Mouse (Mus musculus) CH12F3 (cell line): ENCODE data around the gene Pax5.

Source experiments
- in situ Hi-C: fragments of 300-500 bp; cut with MboI; formaldehyde crosslinking; loops from 2 replicates; pipeline ENCODE4 v1.14.3; 2020; ENCODE audit warnings: low sequenced_read_pairs

Pax5 gene

DNA sequence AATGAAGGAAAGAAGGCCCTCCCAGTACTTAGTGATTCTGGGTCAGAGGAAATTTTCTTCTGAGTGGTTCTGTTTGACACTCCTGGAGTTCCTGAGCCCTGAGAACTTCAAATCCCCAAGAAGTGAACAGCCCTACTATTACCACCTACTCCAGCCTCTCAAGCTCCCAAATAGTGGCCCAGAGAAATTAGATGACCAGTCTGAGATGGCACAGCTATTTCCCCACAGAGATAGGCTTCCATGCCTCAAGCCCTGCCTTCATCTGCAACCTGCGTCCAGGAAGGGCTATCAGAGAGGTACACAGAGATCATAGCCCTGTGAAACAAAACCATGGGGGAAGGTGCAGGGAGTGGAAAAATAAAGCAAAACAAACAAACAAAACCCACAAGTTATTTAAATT is 3.4 kb downstream of the Pax5 start:
- in situ Hi-C loops: no loop called here

DNA sequence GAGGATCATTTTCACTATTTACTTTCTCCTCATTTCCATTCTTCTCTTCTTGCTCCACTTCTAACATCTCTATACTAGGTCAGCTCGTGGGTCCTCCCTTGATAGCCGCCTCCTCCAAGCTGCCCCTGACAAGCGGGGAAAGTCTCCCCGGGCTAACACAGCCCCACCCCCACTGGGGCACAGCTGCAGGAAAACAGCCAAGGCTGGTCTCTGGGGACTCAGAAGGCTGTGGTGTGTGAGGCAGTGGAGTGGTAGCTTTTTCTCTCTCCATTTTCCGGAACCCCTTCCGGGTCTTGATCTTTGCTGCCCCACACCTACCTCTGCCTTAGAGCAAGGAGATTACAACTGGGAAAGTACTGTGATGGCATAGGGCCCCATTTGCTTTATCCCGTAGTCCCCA is 4.3 kb downstream of the Pax5 start:
- in situ Hi-C loops: no loop called here

DNA sequence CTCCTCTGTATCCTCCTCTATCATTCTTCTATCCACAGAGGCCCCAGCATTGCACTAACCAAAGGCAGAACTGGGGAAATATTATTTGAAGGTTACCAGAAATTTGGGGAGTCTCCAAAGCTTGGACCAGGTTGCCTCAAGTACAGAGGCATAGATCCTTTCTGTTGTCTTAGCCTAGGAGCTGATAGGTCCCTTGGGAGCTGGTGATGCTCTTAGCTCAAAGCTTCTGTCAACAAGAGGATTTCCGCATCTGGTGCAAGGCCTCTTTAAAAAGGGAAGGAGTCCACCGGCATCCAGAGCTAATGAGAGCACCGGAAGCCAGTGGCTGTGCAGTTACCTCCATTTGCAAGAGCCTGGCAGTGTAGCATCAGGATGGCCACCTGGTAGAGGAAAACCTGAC is 5.1 kb downstream of the Pax5 start:
- in situ Hi-C loops: no loop called here

DNA sequence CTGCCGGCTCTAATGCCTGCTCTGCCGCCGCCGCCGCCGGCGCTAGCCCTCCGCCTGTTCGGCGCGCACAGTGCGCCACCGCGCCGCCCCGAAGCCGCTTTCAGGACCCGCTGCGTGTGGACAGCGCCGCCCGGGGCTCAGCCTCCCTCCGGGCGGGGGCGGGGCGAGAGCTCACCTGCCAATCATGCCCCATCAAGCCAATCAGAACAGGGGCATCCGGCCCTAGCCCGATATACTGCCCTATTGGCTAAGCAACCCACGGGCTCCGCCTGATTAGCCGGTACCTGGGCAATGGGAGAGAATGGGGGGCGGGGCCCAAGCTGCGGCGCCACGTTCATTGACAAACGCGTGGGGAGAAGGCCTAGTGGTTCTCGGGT is 5.9 kb downstream of the Pax5 start:
- in situ Hi-C loops: no loop called here

DNA sequence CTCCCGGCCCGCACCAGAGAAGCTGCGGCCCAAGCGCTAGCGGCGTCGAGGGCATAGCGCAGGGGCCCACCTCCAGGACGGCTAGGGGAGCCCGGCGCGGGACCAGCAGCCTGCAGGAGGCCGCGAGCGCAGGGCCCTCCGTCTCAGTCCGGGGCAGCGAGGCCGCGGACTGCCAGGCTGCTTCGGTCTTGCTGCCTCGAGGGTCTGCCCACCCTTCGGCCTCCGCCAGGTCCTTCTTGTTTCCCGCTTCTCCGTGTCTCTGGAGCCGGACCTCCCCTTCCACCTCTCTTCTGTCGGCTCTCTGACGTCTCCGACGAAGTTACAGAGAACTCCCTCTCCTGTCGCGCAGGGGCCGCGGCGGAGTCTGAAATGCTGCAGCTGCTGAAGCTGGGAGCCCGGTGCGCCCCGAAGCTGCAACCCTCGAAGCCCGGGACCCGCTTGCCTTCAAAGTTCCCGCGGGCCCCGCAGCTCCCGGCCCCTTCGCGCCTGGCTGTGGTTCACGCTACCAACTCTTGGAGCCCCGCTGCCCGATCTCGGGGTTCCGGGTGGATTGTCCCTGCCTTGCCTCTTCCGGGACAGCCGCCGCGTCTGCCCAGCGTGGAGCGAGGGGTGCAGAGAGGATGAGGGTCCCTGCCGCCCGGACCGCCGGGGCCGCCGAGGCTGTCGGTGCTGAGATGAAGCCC is 6.5 kb downstream of the Pax5 start:
- in situ Hi-C loops: no loop called here

DNA sequence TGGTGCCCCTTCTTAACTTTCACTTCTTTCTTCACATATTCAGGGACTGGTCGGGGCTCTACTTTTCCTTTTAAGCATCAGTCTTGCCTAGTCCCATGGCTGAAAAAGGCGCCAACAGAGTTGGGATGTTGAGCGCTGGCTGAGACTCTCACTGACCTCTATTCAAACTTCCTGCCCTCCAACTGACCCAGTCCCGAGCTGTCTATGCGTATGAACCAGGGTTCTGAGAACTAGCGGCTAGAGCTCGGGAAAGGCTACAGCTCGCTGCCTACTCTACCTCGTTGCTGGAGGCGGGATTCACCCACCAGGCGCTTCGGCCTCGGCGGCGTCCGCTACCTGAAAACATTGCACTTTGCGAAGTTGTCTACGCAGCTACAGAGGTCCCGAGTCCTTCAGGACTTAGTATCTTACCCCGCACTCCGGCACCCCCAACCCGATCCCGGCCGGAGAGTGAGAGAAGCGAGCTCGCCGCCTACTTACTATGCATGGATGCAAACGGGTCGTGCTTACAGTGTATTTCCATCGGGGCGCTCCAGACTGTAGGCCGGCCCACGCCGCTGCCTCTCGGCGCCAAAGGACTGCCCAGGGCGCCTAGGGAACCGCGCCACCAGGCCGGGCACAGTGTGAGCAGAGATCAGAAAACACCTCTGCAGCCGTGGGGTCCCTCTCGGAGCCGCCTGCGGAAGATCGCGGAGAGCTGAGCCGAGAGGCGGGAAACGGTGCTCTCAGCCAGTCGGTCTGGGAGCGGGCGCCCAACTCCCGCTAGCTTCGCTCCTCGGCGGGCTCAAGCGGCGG is 7.2 kb downstream of the Pax5 start:
- in situ Hi-C loops: no loop called here

DNA sequence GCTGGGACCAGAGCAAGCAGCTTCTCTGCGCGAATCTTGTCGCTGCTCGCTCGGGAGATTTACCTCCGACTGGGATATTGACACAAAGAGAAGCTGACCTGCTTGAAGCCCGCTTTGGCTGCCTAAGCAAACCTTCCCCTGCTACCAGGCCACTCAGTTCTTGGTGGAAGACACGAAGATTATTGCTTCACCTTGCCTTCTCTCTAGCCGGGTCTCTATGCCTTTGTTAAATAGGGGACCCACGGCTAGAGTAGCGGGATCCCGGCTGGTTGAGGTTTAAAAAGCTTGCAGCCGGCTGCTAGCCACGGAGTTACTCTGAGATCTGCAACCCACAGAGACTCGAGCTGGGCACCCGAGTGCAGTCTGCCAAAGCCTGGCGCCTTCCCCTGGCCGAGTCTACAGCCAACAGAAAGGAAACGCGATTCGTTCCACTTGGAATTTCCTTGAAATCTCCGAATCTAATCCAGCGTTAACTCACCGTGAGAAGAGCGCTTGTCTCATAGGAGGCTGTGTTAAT is 8.2 kb downstream of the Pax5 start:
- in situ Hi-C loops: no loop called here

DNA sequence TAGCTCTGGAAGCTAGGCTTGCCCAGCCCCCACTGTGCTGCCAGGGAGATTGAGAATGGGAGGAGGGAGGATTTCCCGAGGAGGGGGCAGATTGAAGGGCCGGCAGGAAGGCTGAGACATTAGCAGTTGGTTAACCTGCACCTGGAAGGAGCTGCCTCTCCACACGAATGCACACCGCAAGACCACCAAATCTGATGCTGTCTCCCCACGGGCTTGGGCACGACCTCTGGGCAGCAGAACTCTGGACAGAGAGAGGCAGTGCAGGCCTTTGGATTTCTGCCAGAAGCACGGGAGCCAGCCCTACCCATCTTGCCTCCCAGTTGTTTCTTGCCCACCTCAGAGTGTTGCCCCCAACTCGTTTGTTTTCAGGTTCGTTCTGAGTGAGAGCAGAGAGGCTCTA is 8.8 kb downstream of the Pax5 start:
- in situ Hi-C loops: no loop called here

DNA sequence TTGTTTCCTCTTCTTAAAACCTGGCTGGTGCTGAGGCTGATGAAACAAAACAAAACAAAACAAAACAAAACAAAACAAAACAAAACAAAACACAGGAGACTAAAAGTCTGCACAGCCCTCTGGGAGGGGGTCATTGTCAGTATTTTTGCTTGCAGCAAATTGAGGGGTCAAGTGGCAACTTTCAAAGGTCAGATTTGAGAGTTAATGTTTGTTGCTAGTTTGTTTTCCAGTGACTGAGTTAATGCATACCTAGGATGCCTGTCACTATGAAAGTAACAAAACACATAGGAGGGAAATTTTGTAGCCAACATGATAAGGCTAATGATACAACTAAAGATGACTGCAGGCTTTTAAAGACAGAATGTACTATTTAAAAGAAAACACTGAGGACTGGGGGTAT is 13.6 kb downstream of the Pax5 start:
- in situ Hi-C loops: no loop called here

DNA sequence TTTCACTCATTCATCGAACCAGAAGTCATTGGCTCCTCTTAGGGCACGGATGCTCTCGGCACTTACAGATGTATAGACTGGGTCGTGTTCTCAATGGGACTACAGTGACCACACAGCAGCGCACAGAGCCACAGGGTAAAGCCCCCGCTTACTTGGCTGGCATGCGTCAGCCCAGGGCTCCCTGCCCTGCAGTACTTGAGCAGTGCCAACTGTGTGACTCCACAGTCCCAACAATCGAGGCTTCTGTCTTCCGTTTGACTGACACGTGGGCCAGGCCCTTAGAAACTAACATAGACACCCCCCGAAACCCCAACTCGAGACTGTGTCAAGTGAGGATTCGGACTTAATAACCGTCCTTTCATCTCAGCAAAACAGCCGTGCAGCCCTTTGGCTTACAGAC is 15.9 kb downstream of the Pax5 start:
- in situ Hi-C loops: no loop called here

DNA sequence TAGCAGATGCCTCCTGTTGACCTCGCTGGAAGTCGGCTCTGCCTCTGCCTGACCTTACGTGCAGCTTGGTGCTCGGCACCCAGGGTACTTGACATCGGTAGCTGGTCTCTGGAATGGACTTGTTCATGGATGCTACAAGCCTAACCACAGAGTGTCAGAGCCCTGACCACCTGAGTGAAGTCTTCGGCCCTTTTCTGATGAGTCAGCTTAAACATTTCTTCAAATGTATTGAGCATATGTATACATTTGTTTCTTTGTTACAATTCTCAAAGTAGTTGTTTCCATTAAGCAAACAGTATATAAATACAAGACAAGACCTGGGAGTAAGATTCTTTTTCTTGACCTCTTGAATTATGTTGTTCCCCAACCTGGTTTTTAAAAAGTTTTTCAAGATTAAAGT is 24.7 kb downstream of the Pax5 start:
- in situ Hi-C loops: no loop called here

DNA sequence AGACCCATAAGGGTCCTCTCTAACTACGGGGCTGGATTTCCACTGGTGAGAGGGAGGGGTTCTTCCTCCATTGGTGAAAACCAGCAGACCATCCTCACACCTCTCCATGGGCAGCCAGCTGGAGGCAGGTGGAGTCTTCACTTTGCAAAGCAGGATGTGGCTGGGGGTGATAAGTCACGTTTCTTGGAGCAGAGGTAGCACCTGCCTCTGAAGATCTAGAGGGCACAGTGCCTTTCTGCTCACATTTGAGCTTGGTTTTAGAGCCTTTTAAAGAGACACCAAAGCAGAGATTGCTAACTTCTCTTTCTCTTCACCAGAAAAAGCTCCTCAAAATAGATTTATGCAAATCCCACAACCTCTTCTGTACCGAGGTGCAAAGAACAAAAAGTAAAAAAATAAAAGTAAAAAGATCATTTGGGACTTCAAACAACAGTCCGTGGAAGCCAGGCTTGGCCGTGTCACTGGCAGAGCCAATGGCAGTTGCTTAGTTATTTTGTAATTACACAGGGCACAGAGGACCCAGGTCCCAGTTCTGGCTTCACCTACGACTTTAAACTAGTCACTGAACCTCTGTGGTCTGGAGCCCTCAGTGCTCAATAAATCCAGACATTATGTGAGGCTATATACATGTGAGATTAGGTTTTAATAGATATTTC is 29.9 kb downstream of the Pax5 start:
- in situ Hi-C loops: no loop called here

DNA sequence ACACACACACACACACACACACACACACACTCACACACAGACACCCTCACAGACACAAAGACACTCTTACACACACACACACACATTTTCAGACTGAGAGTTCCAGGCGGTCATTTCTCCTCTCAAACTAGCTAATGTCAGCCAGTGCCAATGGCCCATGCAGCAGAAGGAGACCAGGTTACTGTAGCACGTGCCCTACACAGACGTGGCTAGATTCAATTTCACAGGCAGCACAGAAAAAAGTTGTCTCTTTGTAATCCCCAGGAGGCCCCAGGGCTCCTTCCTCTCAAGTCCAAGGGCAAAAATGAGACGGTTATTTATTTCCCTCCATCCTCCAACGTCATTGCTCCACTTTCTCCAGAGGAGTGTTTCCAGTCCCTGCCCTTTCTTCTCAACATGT is 31.6 kb downstream of the Pax5 start:
- in situ Hi-C loops: no loop called here

DNA sequence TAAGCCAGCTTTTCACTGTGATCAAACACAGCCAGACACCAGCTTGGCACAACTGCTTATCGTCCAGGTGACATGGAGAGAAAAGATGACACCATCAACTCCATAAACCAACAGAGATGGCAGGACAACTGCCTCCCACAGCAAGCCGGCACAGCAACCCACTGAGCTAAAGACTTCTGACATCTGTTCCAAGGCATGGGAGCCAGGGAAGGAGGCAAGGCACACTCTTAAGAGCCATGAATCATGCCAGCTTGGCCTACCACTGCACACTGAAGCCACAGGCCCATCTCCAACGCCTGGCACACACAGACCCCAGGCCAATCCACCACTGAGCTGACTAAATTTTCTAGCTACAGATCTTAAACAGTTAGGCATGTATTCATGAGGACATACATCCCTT is 32.3 kb downstream of the Pax5 start:
- in situ Hi-C loops: no loop called here

DNA sequence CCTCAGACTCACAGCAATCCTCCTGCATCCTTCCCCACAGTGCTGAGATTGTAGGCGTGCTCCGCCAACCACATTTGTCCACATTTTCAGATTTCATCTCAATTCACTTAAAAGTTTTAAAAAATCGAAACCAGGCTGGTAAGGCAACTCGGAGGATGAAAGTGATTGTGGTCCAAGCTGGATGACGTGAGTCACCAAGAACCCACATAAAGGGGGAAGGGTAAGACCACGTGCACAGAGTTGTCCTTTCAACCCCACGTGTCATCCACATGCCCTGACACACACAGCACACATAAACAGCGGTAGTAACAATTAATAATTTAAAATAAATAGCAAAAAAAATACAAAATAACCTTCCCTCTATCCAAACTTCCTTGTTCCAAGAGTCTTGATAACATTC is 35.3 kb downstream of the Pax5 start:
- in situ Hi-C loops: no loop called here

DNA sequence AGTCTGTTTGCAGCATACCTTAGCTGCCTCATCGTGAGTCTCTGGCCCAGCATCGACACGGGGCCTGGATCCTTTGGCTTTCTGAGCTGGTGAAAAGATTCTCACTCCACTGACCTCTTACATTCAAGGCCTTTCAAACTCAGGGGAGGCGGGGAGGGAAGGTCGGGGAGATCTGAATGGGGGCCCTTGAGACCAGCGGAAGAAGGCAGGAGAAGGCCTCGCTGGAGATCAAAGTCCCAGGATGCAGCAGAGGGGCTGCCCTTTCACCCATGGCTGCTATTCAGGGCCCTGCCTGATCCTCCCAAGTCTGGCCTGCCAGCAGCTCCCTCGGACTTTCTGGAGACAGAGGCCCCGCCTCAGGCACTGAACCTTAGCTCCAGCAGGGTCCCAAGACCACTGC is 36.6 kb downstream of the Pax5 start:
- in situ Hi-C loops: no loop called here

DNA sequence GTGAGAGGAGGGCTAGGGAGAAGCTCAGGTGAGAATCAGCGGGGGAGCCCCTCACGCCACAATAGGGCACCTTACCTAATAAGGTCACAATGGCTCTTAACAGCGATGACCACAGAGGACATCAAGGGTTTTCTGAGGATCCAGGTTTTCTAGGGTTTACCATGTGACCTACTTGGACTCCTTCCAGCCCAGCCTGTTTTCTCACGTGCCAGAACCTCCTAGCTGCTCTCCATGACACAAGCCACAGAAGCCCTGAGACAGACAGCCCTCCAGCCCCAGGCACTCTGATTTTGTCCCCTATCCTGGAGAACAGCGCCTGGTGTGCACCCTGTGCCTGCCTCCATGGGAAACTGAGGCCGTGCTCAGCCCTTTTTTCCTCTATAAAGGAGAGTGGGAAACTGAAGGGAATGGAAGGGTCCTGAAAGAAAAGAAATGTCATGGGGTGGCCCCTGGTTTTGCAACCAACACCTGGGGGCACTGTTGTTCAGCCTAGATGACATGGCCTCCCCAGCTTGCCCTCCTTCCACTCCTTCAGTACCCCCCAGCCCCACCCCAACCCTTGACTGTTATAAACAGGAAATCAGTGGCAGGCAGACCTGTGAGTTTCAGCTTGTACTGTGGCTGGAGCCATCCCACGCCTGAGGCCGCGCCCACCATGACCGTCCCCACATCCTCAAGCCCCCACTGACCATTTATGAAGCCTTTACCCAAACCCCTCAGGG is 37.9 kb downstream of the Pax5 start:
- in situ Hi-C loops: no loop called here

DNA sequence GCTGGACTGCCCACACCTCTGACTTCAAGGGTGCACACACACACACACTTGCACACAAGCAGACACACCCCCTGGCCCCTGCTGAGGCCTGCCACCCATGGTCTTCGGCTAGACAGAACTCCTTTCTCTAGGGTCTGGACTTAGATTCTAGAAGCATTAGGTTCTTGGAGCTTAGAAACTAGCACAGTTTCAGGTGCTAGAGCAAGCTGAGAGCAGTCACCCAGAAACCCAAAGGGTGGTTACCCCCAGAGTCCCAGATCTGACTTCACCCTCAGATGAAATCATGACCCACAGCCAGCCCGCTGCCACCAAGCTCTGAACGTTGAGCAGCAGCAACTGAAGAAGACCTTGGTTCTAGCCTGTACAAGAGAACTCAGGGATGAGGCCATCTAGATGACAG is 38.8 kb downstream of the Pax5 start:
- in situ Hi-C loops: no loop called here

DNA sequence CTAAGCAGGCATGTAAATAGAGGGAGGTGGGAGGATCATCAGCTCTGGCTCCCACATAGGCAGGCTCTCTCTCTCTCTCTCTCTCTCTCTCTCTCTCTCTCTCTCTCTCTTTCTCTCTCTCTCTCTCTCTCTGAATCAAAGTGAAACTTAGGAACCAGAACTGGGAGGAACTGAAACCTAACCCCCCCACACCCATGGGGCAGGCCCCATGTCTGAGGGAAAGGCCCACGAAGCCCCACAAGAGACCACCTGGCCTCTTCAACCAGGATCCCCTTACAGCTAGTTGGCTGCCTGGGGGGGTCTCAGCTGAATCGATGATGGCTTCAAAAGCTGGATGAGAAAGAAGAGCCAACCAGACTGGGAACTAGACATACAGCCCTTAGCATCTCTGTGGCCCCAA is 39.3 kb downstream of the Pax5 start:
- in situ Hi-C loops: no loop called here

DNA sequence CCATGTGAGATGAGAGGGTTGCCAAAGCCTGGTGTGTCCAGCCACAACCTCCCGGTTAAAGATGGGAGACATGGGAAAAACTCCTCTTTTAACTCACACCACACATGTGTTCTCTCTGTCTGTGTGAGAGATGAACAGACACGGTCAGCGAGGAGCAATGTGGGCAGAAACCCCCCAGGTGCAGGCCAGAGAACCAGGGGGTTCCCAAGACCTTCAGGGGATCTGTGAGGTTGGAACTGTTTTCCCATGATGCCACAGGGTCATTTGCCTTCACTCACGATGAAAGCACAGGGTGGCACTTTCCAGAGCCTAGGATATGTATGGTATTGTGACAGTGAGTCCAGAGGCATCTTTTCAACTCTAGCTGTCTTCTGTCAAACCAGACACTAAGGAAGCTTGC is 39.9 kb downstream of the Pax5 start:
- in situ Hi-C loops: no loop called here

DNA sequence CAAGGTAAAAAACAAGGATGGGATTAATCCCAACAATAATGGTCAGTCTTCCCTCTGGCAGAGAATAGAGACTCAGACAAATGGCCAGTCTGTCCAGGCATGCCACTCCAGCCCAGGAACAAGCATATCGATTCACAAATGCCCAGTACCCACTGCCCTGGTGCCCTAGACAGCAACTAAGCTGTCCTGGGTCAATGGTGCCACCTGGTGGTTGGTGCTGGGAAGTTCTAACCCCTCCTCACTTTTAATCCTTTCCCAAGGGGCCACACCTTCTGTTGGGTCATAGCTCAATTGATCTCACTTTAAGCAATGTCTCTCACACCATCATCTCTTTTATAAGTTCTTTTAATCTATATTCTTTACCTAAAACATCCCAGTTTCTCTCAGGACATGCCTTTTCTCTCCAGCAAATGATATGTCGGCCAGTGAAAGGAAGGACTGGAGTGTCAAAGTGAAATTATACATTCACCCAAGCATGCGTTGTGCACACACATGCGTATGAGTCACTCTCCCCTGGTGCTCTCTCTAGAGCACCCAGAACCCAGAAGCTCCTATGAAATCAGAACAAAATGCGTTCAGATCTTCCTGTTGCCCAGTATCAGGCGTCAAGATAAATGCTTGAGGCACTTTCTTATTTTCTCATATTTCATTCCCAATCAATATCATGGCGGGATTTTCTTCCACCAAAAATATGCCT is 40.7 kb downstream of the Pax5 start:
- in situ Hi-C loops: no loop called here
